Mouse (Mus musculus) adrenal gland, postnatal 25 days (tissue): ENCODE measurements around the gene Olfr1211. TPM values are rescaled to one million over a fixed set of nuclear protein-coding genes. Genes with fewer than 3 reads are reported as not detected.

Experiments
- DNase-seq: peaks from one replicate; pipeline ENCODE4 v3.0.0; 2021; ENCODE audit warnings: mixed read lengths
- long read RNA-seq: library from polyadenylated mRNA; stranded (forward); transcript quantifications from one replicate; pipeline ENCODE4 v2.0.0, GENCODE M21; 2021
- total RNA-seq: library from RNA; stranded (reverse); gene quantifications from 2 replicates; pipeline ENCODE4 v1.2.3, GENCODE M21; 2021

The Olfr1211 gene
- total RNA-seq = not detected in 2 replicates
- long read RNA-seq = 0 reads

DNA sequence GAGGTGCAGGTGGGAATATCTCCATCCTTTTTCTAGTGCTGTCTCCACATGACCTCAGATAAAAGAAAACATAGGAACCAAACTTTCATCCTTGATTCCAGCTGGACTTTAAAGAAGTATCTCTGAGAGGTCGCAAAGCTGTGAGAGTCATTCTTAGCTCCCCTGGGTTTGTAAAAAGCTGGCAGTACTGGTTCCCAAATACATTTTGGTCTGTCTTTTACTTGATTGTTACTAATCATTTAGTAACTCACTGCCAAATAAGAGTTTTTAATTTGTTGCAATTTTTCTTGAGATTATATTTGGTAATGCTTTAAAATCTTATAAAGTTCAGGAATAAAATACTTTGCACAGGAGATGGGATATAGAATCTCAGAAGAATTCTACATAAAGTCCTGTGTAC lies at the start of gene Olfr1211:
TSS of gene Olfr1211 (minus strand) at position 101 of the 400 bp plus-strand sequence.
- DNase-seq = no peak

DNA sequence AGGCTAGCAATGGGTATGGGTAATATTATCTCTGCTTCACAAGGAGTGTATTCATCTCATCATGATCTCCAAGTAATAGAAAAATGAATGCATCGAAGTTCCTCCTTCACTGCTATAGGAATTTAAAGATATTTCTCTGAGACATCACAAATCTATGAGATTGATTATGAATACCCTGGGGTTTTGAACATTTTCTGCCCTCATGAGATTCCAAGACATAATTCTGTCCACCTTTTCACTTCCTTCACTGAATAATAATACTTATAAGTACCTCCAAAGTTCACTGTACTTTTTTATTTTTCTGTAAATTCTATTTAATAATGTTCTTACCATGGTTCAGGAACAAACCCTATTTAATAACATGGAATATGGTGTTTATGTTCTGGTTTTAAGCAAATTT lies 42.3 kb upstream of the Olfr1211 start, which contains the start of gene Gm13762:
TSS of gene Gm13762 (minus strand) at position 101 of the 400 bp plus-strand sequence.
- no peak for DNase-seq

DNA sequence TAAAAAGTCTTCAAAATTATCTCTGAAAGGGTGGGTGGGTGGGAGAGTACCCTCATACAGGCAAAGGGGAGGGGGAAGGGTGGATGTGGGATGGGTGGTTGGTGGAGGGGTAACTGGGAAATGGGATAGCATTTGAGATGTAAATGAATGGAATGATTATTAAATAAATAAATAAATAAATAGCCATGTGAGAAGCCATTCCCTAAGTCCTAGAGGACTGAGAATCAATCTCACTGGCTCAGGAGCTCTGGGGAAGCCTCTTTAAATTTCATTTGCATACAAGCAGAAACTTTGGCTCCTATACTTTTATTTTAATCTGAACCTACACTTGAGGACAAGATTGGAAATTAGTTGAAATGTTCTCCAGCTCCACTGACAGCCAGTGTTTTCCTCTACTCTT lies 15.8 kb upstream of the Olfr1211 start, which contains the start of gene Olfr1212:
TSS of gene Olfr1212 (plus strand) at position 301 of the 400 bp plus-strand sequence.
- DNase-seq = no peak

DNA sequence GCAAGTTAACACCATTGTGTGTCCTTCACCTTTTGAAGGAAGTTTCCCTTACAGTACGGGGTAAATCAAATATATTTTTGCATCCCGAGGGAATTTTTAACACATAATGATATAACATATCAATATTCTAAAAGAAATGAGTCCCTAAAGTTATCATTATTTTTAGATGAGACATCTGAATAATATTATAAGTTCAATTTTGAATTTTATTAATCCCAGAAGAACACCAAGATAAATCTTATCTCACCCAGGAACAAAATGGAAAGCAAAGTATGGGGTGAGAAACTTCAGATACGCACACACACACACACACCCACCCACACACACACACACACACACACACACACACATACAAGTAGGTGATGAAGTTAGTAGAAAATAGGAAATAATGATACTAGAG lies 22.9 kb downstream of the Olfr1211 start, which contains the start of gene Olfr1209:
TSS of gene Olfr1209 (minus strand) at position 101 of the 400 bp plus-strand sequence.
- DNase-seq = no peak

DNA sequence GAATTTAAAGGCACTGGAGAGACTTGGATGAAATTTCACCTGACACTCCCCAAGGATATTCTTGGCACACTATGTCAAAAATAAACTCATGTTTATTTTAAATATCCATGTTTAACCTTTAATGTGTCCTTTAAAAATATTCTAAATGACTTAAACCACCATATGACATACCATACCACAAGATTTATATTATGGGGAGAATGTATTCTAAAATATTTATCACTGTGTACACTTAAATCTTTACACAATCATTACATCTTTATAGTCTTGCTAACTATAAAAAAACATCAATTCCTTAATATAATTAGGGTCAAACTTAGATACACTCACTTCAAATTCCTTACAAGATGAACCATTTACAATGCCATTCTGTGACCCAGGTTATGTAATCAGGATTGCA lies 35.7 kb downstream of the Olfr1211 start, which contains the start of gene Olfr1208:
TSS of gene Olfr1208 (minus strand) at position 101 of the 400 bp plus-strand sequence.
- DNase-seq = no peak

Other genes starting within 250 kb of the Olfr1211 start
- not detected in 2 replicates for gene Olfr1195, start 248.9 kb downstream of the Olfr1211 start, total RNA-seq
- not detected in 2 replicates for gene Olfr1196, start 233.5 kb downstream of the Olfr1211 start, total RNA-seq
- gene Olfr1197, start 205.7 kb downstream of the Olfr1211 start, total RNA-seq = not detected in 2 replicates
- not detected in 2 replicates for gene Olfr1198, start 186.7 kb downstream of the Olfr1211 start, total RNA-seq
- not detected in 2 replicates for gene Olfr1199, start 177.6 kb downstream of the Olfr1211 start, total RNA-seq
- not detected in 2 replicates for gene Olfr1200, start 167.6 kb downstream of the Olfr1211 start, total RNA-seq
- not detected in 2 replicates for gene Olfr1201, start 145.1 kb downstream of the Olfr1211 start, total RNA-seq
- not detected in 2 replicates for gene Olfr1202, start 123.6 kb downstream of the Olfr1211 start, total RNA-seq
- gene Olfr1205, start 108.4 kb downstream of the Olfr1211 start, total RNA-seq = not detected in 2 replicates
- not detected in 2 replicates for gene Olfr1204, start 88.8 kb downstream of the Olfr1211 start, total RNA-seq
- gene Olfr1206, start 74.9 kb downstream of the Olfr1211 start, total RNA-seq = not detected in 2 replicates
- gene Olfr1208, start 35.8 kb downstream of the Olfr1211 start, total RNA-seq = not detected in 2 replicates
- not detected in 2 replicates for gene Olfr1209, start 23.0 kb downstream of the Olfr1211 start, total RNA-seq
- not detected in 2 replicates for gene Olfr1212, start 15.9 kb upstream of the Olfr1211 start, total RNA-seq
- not detected in 2 replicates for gene Gm13762, start 42.2 kb upstream of the Olfr1211 start, total RNA-seq
- gene Olfr1214, start 54.5 kb upstream of the Olfr1211 start, total RNA-seq = not detected in 2 replicates
- gene Olfr1215, start 68.9 kb upstream of the Olfr1211 start, total RNA-seq = not detected in 2 replicates
- not detected in 2 replicates for gene Olfr1216, start 80.2 kb upstream of the Olfr1211 start, total RNA-seq
- gene Olfr1217, start 94.0 kb upstream of the Olfr1211 start, total RNA-seq = not detected in 2 replicates
- not detected in 2 replicates for gene Olfr1218, start 123.1 kb upstream of the Olfr1211 start, total RNA-seq
- not detected in 2 replicates for gene Olfr1219, start 145.4 kb upstream of the Olfr1211 start, total RNA-seq
- gene Olfr1220, start 168.7 kb upstream of the Olfr1211 start, total RNA-seq = not detected in 2 replicates
- not detected in 2 replicates for gene Olfr1221, start 179.2 kb upstream of the Olfr1211 start, total RNA-seq
- not detected in 2 replicates for gene Olfr1222, start 194.9 kb upstream of the Olfr1211 start, total RNA-seq
- not detected in 2 replicates for gene Olfr1223, start 213.4 kb upstream of the Olfr1211 start, total RNA-seq
- gene Olfr1224-ps1, start 226.0 kb upstream of the Olfr1211 start, total RNA-seq = not detected in 2 replicates
- gene Olfr1225, start 236.6 kb upstream of the Olfr1211 start, total RNA-seq = not detected in 2 replicates